Mouse (Mus musculus): ENCODE results near the gene Abhd14b.

Abhd14b gene

DNA sequence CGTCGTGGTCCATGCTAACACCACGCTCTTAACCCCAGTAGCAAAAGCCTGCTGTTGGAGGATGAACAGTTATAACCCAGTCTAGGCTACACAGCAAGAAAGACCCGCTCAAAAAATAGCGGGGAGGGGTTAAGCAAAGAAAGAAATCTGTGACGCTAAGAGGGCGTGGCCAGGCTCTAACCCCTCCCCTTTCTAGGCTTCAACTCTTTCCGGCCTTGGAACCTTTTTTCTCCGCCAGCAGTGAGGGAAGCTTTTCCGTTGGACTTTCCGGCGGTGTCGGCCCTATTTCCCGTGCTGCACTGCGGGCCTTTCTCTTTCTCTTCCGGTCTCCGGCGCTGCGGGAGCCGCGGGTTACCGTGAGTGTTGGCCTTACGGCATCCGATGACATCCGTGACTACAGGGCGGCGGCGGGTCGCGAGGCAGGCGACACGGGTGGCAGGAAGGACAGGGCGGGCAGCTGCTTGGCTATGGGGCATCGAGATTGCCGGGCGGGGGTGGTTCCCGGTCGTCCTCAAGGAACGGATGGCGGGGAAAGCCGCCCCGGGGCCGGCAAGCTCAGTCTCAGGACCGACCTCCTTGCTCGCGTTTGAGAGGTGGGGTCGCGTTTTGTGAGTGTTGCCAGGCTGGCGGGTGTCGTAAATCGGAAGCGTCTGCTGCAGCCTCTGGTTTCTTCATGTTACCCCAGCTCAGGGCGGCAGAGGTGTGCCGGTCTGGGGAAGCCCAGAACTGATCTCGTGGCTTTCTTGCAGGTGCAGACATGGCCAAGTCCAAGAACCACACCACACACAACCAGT, 17.8 kb upstream of the Abhd14b start, which contains the start of gene Rpl29:
Gene Rpl29, plus strand, starts transcription at position 234 of the 794 bp plus-strand sequence.
- peak; percentile 96 for DNase-seq (ENCODE audit: low read depth, low spot score)

DNA sequence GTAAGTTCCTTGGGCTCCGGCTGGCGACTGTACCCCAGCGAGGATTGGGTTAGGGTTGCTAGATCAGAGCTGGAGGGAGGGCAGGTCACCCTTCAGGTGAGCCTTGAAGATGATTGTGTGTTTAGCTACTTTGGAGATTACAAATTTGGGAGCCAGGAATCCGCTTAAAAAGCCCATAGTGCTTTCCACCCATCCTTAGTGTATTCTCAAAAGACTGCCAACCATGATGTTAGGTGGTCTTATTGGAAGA, 17.3 kb upstream of the Abhd14b start:
- no peak for DNase-seq (ENCODE audit: low read depth, low spot score)

DNA sequence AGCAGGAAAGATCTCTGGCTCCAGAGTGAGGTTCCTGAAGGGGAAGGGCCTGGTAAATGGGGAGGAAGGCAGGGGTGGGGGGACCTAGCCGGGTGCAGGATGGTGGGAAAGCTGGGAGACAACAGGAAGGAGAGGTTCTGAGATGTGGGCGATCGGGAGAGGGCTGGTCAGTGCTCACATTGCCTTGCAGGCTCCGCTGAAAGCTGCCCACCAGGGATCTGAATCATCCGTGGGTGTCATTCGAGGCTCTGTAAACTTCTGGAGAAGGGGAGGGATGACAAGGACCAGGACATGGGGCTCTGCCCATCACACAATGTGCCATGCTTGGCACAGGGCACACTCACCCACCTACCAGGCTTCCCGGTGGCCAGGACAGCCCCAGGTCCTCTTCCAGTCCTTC, 13.9 kb upstream of the Abhd14b start:
- DNase-seq (ENCODE audit: low read depth, low spot score), result no peak

DNA sequence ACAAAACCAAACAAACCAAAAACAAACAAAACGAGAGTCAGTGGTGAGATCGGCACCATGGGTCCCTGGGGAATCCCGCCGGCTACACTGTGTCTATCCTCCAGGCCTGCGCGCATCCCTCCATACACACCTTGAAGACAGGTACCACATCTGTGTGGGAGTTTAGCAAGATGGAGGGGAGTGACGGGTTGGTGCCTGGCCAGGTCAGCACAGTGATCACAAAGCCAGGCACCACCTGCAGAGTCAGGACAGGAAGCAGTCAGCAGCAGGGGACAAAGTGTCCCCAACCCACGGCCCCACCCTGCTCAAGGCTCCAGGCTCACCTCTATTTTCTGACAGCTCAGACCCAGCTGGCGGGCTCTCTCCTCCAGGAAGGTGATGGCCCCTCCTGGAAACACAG, 10.7 kb upstream of the Abhd14b start:
- no peak for DNase-seq (ENCODE audit: low read depth, low spot score)

DNA sequence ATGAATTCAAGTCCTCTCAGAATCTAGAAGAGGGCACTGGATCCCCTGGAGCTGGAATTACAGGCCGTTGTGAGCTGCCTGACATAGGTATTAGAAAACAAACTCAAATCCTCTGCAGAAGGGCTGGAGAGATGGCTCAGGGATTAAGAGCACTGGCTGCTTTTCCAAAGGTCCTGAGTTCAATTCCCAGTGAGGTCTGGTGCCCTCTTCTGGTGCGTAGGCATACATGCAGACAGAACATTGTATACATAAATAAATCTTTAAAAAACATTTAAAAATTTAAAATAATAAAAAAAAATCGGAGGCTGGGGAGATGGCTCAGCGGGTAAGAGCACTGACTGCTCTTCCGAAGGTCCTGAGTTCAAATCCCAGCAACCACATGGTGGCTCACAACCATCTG, 4.6 kb upstream of the Abhd14b start:
- no peak for DNase-seq (ENCODE audit: low read depth, low spot score)

DNA sequence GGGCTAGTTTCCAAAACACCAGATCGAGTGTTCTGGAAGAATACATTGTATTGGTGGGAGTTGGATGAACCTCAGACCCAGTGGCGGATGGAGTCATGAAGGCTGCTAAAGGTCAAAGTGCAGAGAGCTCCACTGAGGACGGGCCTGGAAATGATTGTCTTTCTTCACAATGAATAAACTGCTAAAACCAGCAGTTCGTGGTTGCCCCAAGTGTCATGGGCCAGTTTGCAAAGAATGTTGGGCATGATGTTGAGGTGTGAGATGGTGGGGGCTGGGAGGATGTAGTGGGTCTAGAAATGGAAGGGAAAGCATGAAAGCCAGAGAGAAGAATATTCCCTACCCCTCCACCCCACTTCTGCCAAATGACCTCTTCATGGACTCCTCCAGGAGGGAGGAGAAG, 2.4 kb upstream of the Abhd14b start:
- DNase-seq (ENCODE audit: low read depth, low spot score), result no peak

DNA sequence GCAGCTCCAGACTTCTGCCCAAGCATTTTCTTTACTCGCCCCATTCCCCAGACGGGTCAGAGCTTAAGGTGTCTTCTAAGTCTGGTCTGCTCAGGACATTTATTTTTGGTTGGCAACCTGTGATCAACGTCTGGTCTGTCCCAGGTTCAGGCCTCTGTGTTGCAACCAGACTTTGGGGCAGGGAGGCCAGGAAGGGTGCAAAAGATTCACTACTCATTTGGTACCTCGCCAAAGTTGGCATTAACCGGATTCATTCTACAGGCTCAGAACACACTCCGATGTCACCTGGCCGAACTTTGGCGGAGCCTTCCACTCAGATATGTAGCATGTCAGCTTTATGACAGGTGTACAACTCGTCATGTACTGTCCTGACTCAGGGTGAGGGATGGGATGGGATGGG, 692 bp downstream of the Abhd14b start:
- no peak for DNase-seq (ENCODE audit: low read depth, low spot score)

DNA sequence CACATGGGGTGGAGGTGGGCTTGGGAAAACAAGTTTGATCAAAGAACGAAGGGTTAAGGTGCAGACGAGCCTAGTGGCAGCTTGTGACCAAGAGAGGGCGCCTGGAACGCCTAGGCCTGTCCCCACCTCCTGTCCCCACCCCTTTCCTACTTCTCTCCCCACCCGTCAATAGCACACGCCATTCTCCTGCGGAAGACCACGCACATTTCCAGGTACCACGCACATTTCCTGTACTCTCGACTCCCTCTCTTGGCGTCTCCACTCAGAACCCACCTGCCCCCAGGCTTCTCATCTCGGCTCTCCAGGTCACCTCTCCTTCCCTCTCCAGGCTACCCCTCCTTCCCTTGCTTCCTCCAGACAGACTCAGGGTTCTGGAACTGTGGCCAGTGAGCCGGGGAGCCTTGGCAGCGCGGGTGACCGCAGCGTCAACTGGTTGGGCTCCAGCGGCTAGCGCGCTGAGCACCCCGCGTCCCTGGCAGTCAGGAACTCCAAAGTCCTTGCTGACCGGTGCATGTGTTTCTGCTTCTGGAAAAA, 1.3 kb downstream of the Abhd14b start:
- no peak for DNase-seq (ENCODE audit: low read depth, low spot score)

DNA sequence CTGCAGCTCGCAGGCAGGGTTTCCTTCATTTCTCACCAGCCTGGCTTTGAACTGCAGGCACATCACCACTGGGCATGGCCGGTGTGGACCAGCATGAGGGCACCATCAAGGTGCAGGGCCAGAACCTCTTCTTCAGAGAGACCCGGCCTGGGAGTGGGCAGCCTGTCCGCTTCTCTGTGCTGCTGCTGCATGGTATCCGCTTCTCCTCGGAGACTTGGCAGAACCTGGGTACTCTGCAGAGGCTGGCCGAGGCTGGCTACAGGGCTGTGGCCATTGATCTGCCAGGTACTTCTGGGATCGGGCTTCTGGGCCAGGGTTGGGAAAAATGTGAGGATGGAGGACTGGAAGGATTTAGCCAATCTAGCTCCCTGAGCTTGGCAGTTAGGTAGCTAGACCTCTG, 2.7 kb downstream of the Abhd14b start:
- no peak for DNase-seq (ENCODE audit: low read depth, low spot score)

DNA sequence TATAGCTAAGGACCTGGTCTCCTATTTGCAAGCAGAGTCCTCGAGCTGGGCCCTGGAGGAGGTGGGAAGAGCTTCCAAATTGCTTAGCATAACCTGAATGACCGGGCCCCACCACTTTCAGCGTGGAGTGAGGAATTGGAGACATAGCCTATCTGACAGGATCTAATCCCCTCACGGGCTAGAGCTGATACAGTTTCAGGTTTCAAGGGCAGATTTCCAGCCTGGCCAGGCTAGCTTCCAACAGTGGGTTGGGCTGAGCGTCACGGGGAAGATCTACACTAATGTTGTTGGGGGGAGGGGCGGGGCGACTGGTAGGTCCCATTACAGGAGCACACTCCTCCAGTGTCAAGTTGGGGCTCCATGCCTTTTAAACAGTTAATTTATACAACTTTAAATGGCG, 3.4 kb downstream of the Abhd14b start:
- no peak for DNase-seq (ENCODE audit: low read depth, low spot score)

DNA sequence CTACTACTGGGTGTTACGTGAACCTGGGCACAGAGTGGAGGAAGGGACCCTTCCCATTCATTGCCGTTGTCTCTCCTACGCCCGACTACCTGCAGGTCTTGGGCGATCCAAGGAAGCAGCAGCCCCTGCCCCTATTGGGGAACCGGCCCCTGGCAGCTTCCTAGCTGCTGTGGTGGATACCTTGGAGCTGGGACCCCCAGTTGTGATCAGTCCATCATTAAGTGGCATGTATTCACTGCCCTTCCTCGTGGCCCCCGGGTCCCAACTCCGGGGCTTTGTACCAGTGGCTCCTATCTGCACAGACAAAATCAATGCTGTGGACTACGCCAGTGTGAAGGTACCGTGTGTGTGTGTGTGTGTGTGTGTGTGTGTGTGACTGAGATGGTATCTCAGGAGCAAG, 4.0 kb downstream of the Abhd14b start:
- no peak for DNase-seq (ENCODE audit: low read depth, low spot score)

DNA sequence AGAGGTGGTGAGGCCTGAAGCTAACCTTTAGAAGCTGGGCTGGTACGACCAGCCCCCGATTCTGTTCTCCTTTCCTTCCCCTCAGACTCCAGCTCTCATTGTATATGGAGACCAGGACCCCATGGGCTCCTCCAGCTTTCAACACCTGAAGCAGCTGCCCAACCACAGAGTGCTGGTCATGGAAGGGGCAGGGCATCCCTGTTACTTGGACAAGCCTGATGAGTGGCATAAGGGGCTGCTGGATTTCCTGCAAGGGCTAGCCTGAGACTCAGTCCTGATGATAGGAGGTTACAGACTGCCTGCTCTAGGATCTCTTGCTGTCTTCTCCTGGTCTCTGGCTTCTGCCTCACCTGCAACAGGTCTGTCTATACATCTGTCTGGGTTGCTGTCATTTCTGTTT, 4.6 kb downstream of the Abhd14b start:
- no peak for DNase-seq (ENCODE audit: low read depth, low spot score)

DNA sequence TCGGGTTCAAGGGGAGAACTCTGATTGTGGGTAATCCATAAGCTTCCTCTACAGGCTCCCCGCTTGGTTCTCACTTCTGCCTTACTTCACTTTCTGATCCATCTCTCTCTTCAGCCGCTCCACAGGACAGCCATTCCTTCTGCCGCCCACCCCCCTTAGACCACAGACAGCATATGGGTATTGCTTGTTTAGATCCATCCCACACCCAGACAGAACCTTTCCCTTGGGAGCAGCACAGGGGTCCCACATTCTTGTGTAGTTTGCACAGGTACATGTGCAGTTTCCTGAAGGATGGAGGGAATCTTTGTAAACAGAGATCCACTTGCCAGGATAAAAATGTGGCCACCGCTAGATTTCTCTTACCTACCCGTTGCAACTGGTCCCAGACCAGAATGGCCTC, 5.1 kb downstream of the Abhd14b start:
- DNase-seq (ENCODE audit: low read depth, low spot score), result no peak

DNA sequence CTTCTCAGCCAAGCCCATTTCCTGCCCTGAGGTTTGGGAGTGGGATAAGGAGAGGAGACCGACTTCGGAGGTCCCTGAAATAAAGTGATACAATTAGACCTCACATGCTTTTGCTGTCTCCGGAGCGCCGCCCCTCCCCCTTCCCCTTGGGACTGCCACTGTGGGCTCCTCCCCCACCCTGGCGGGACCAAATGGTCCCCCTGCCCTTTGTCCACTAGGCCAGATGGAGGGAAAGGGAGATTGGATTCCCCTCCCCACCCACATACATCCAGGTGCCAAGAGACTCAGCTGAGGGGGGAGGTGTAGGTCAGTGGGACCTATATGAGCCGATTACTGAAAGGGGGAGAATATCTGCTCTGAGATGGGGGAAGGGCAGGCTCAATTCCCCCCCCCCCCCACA, 5.6 kb downstream of the Abhd14b start:
- DNase-seq (ENCODE audit: low read depth, low spot score), result no peak

DNA sequence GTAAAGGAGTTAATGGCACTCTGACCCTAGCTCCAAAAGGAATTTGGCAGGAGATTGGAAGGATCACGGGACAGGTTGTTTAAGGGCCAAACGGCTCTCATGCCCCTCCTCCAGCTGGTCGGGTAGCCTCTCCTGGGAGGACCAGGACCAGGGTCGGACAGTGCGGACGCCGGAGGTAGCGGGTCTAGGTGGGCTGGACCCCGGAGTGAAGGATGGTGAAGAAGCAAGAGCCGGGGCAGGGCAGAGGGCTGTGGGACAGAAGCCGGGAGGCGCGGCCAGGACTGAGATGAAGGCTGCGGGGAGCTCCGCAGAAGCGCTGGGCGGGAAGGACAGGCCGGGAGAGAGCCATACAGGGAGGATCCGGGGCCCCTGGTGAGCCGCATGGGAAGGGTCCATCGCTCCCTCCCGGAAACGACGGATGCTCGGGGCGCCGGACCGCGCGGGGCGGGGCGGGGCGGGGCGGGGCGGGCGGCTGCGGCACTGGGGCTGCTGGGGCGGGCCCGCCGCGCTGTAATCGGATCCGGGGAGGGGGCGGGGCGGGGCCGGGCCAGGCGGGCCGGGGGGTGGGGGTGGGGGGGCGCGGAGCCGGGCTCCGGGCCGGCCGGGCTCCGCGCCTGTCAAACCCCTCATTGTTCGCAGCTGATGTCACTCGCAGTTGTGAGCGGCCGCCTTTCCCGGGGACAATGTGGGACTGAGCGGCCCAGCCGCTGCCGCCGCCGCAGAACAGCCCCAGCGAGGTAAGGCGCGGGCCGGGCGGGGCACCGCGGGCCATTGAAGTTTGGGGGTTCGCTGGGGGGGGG, 6.2 kb downstream of the Abhd14b start, which contains the start of gene Pcbp4:
Gene Pcbp4, plus strand, starts transcription at position 21 of the 800 bp plus-strand sequence.
- DNase-seq (ENCODE audit: low read depth, low spot score), result no peak

DNA sequence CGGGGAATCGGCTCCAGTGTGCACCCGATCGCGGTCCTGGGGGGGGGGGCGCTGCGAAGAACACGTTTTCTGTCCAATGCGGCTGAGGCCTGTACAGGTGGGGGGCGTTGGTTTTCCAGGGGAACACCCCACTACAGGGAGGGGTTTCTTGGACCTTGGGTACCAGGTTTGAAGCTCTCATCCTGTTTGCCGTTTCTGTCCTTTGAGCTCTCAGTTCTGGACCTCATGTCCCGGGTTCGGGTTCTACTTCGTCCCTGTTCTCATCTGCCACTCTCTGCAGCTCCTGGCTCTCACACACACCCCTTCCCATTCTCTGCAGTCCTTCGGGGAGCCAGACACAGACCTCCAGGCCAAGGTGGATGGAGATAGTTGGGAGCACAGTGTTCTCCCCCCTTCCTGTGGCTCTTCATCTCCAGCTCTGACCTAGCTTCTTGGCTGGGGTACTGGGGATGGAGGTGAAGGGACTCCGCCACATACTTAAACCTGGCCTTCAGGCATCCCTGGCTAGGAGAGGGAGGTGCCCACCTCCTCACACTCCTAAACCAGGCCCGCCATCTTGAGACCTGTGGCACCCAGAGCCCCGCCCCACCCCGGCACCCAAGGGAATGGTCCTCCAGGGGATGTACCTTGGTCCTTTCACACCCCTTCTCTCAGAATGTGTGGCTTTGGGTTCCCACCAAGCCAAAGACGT, 7.0 kb downstream of the Abhd14b start:
- no peak for DNase-seq (ENCODE audit: low read depth, low spot score)

DNA sequence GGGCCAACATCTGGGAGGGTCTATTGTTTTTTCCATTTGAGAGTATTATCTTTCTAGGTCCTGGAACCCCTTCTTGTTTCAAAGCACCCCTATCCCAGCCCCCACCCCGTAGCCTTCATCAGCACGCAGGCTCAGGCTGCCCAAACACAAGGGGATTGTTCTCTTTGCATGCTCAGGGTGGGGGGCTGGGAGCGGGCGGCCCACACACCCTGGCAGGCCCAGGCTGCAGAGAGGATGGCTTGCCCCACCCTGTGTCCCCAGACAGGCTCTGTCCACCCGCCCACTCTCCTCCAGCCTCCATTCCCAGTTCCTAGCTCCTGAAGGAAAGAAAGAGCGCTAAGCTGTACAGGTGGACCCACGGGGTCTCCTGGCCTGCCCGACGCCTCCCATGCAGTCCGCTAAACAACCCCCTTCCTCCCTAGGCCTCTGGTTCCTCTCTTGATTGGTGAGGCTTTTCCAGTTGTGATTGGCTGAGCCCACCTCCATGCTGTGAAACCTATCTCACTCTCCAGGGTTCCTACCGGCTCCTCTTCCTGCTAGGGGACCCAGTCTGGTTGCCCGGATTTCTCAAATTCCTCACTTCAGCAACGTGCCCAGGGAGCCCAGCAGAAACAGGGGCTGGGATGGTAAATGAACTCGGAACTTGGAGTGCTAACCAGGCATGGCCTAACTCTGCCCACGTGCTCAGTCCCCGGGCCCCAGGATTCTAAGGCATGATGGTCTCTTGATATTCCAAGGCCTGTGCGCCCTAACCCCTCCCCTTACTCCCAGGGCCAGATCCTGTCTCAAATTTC, 7.8 kb downstream of the Abhd14b start:
- no peak for DNase-seq (ENCODE audit: low read depth, low spot score)

DNA sequence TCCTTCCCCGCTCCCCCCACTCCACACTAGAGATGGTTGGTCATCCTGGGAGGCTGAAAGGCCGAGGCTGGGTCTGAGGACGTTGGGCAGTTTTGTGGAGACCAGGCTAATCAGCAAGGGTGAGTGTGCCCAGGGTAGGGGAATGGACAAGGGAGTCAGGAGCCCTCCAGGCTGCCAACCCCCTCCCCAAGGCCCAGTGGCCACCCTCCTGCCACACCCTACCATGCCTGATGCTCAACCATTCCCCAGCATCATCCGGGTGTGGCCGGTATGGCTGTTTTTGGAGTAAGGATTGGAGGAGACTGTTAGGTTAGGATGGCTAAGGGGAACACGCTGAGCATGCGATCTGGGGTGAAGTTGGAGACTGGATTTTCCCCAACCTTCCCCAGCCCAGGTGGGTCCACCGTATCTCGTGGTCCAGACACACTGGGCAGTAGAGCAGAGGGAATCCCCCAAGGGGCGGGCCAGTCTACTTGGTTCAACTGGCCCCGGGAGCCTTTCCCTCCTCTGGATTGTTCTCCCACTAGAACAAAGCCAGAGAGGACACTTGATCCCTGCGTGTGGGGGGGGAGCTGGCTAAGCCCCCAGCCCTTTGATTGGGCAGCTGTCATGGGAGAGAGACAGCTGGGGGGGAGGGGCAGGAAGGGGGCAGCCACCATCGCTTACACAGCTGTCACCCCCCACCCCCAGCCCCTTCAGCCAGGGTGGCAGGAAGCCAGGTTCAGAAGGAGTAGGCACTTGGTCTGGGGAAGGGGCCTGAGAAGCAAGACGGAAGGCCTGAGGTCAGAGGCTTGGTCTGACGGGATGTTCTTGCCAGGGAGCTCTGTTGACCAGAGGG, 9.3 kb downstream of the Abhd14b start:
- no peak for DNase-seq (ENCODE audit: low read depth, low spot score)

DNA sequence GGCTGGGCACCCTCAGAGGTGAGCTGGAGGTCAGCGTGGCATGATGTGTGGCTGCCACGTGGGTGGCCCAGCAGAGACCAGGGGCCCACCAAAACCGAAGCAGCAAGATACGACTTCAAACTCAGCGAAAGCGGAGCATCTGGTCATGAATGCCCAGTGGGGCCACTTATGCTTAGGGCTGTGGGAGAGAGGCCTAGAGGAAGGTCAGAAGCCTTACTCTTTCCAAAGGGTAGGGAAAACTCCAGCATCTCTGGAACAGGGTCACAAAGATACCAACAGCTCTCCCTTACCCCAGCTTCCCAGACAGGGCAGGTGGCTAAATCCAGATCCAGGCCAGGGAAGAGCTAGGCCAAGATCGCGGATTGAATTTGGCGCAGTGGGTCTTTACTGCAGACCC, 9.9 kb downstream of the Abhd14b start:
- DNase-seq (ENCODE audit: low read depth, low spot score), result no peak

DNA sequence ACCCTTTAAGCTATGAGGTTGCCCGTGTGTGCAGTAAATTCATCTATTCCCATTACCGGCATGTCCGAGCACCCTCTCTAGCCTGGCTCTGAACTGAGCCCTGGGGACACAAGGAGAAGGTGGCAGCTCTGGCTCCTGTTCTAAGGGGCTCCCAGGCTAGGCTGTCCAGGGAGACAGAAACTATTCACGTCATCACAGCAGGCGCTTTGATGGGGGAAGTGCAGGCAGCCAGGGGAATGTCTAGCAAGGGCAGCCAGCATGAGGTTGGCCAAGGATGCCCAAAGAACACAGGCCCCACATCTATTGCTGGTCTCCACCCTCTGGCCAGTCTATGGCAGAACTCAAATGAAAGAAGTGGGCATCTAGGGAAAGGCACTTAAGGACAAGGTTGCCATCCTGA, 10.7 kb downstream of the Abhd14b start:
- no peak for DNase-seq (ENCODE audit: low read depth, low spot score)

DNA sequence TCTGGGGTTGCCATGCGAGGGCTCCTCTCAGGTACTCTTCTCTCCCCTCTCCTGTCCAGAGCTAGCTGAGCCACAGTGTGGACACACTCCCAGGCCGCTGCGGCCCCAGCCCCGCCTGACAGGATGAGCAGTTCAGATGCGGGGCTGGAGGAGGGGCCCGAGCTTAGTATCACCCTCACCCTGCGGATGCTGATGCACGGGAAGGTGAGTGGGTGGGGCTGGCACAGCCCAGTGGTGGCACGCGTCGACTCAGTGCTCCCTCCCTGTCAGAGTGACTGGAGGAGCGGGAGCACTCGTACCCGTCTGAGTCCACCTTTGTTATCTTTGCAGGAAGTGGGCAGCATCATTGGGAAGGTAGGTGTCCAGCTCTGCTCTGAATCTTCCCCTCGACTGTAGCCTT, 12.7 kb downstream of the Abhd14b start:
- DNase-seq (ENCODE audit: low read depth, low spot score), result no peak

All from embryo, embryonic 11.5 days (tissue).